ENCODE assay signal across 11 mouse cellular contexts in genomic region chr16:57267068-57267467, GRCm38 (mm10). TPM values are rescaled to one million over a fixed set of nuclear protein-coding genes. Genes with fewer than 3 reads are reported as not detected.
DNase-seq lines count a peak whose midpoint lies in the region; ATAC-seq and TF ChIP-seq lines count a peak whose summit lies in the region.
"Had no signal": no experiment of that assay in that cellular context is flagged by ENCODE, and none has a peak within 500 bp of the region (broad histone marks: within the 10 kb centered on the region; RNA-seq: fewer than 3 reads in every experiment).

No protein-coding gene starts in this region.

- H3K9me3 ChIP-seq in intestine, embryonic 14.5 days (ENCODE audit: control insufficient read depth, low read length): peaks cover 4% of the 10 kb centered on the region; the same call in 1 of the 2 replicates
- H3K9me3 ChIP-seq in intestine, postnatal 0 days (ENCODE audit: control insufficient read depth): no peaks in the 10 kb centered on the region
- no peaks in the 10 kb centered on the region for H3K9me3 ChIP-seq in embryonic facial prominence, embryonic 15.5 days (replicated peaks)
- H3K9me3 ChIP-seq in limb, embryonic 15.5 days: no peaks in the 10 kb centered on the region
- H3K9me3 ChIP-seq in hindbrain, embryonic 10.5 days: no peaks in the 10 kb centered on the region
- H3K9me3 ChIP-seq: midbrain, embryonic 10.5 days; neural tube, embryonic 15.5 days had no signal

- H3K4me2 ChIP-seq in intestine, embryonic 14.5 days (ENCODE audit: low read length): no peak overlapping the region
- no peak overlapping the region for H3K4me2 ChIP-seq in intestine, postnatal 0 days (replicated peaks; ENCODE audit: low read depth)
- H3K4me2 ChIP-seq in embryonic facial prominence, embryonic 15.5 days (replicated peaks): no peak overlapping the region
- no peak overlapping the region for H3K4me2 ChIP-seq in limb, embryonic 15.5 days
- H3K4me2 ChIP-seq: neural tube, embryonic 15.5 days had no signal

- H3K4me1 ChIP-seq in intestine, embryonic 14.5 days (replicated peaks; ENCODE audit: control insufficient read depth, insufficient read depth, low read length): 0 out of 2 replicates have a peak, but pooled peaks cover 6% of the 10 kb centered on the region
- no peaks in the 10 kb centered on the region for H3K4me1 ChIP-seq in intestine, postnatal 0 days (replicated peaks; ENCODE audit: control insufficient read depth, insufficient read depth, low read length)
- H3K4me1 ChIP-seq in embryonic facial prominence, embryonic 15.5 days: peaks cover 17% of the 10 kb centered on the region
- 0 out of 2 replicates have a peak, but pooled peaks cover 8% of the 10 kb centered on the region for H3K4me1 ChIP-seq in limb, embryonic 15.5 days
- H3K4me1 ChIP-seq in hindbrain, embryonic 10.5 days (replicated peaks): no peaks in the 10 kb centered on the region
- H3K4me1 ChIP-seq: neural tube, embryonic 15.5 days had no signal

- 11% methylated on average over 1 of the region's 1 CpGs for WGBS in intestine, embryonic 14.5 days
- 13% methylated on average over 1 of the region's 1 CpGs for WGBS in intestine, postnatal 0 days
- WGBS in embryonic facial prominence, embryonic 15.5 days: 0% methylated on average over 1 of the region's 1 CpGs
- 0% methylated on average over 1 of the region's 1 CpGs for WGBS in limb, embryonic 15.5 days
- WGBS in hindbrain, embryonic 10.5 days: 18% methylated on average over 1 of the region's 1 CpGs

- DNase-seq in intestine, embryonic 14.5 days (ENCODE audit: low spot score): no peak
- DNase-seq in MN1 (ENCODE audit: low spot score): peak; percentile 20
- DNase-seq in cerebellum, adult 8-10 months: no peak
- no peak for DNase-seq in hindbrain, embryonic 10.5 days (ENCODE audit: low spot score)
- DNase-seq in left cerebral cortex, postnatal 36 days (ENCODE audit: low spot score in 2 of 2): no peak
- DNase-seq: thymus, postnatal 14 days had no signal

- TF ChIP-seq CTCF in intestine, postnatal 0 days (IDR thresholded peaks at IDR 0.05; ENCODE audit: low read depth): no peak

- intact Hi-C loops in left cerebral cortex, postnatal 36 days (cut with DNase I): no loop called here

- no peak overlapping the region for H3K4me3 ChIP-seq in intestine, embryonic 14.5 days (ENCODE audit: low read depth, low read length)
- H3K4me3 ChIP-seq in intestine, postnatal 0 days (ENCODE audit: low read depth, low read length): no peak overlapping the region
- H3K4me3 ChIP-seq in embryonic facial prominence, embryonic 15.5 days (replicated peaks): no peak overlapping the region
- H3K4me3 ChIP-seq in limb, embryonic 15.5 days: no peak overlapping the region
- H3K4me3 ChIP-seq in hindbrain, embryonic 10.5 days: no peak overlapping the region
- H3K4me3 ChIP-seq: midbrain, embryonic 10.5 days; neural tube, embryonic 15.5 days had no signal

- peak overlapping the region; percentile 23 for H3K27ac ChIP-seq in intestine, embryonic 14.5 days (ENCODE audit: low read depth)
- no peak overlapping the region for H3K27ac ChIP-seq in intestine, postnatal 0 days (ENCODE audit: low read depth, low read length)
- 0 out of 2 replicates have a peak overlapping the region, but pooled peaks have one; percentile 17 for H3K27ac ChIP-seq in embryonic facial prominence, embryonic 15.5 days (replicated peaks)
- H3K27ac ChIP-seq in limb, embryonic 15.5 days: peak overlapping the region; percentile 51; the same call in 1 of the 2 replicates
- H3K27ac ChIP-seq in hindbrain, embryonic 10.5 days: no peak overlapping the region
- H3K27ac ChIP-seq: midbrain, embryonic 10.5 days; neural tube, embryonic 15.5 days had no signal

- no peaks in the 10 kb centered on the region for H3K27me3 ChIP-seq in intestine, embryonic 14.5 days (replicated peaks; ENCODE audit: control insufficient read depth, insufficient read depth, low read length)
- no peaks in the 10 kb centered on the region for H3K27me3 ChIP-seq in intestine, postnatal 0 days (replicated peaks; ENCODE audit: control insufficient read depth, insufficient read depth, low read length)
- H3K27me3 ChIP-seq in embryonic facial prominence, embryonic 15.5 days: no peaks in the 10 kb centered on the region
- H3K27me3 ChIP-seq in limb, embryonic 15.5 days: no peaks in the 10 kb centered on the region
- H3K27me3 ChIP-seq in hindbrain, embryonic 10.5 days (ENCODE audit: insufficient read depth, poor library complexity, severe bottlenecking): no peaks in the 10 kb centered on the region
- H3K27me3 ChIP-seq: neural tube, embryonic 15.5 days had no signal

- H3K9ac ChIP-seq in intestine, embryonic 14.5 days (ENCODE audit: low read length): no peak overlapping the region
- no peak overlapping the region for H3K9ac ChIP-seq in intestine, postnatal 0 days (ENCODE audit: low read depth, low read length)
- no peak overlapping the region for H3K9ac ChIP-seq in embryonic facial prominence, embryonic 15.5 days
- H3K9ac ChIP-seq in limb, embryonic 15.5 days: no peak overlapping the region
- H3K9ac ChIP-seq: neural tube, embryonic 15.5 days had no signal

- H3K36me3 ChIP-seq in intestine, embryonic 14.5 days (ENCODE audit: control insufficient read depth, insufficient read depth, low read length): no peaks in the 10 kb centered on the region
- H3K36me3 ChIP-seq in intestine, postnatal 0 days (ENCODE audit: control insufficient read depth, insufficient read depth): no peaks in the 10 kb centered on the region
- no peaks in the 10 kb centered on the region for H3K36me3 ChIP-seq in embryonic facial prominence, embryonic 15.5 days
- H3K36me3 ChIP-seq in limb, embryonic 15.5 days: no peaks in the 10 kb centered on the region
- H3K36me3 ChIP-seq in hindbrain, embryonic 10.5 days: no peaks in the 10 kb centered on the region
- H3K36me3 ChIP-seq: midbrain, embryonic 10.5 days; neural tube, embryonic 15.5 days had no signal

- ATAC-seq in intestine, embryonic 14.5 days (replicated peaks; ENCODE audit: low FRiP score, low TSS enrichment, low read depth): no peak
- no peak for ATAC-seq in intestine, postnatal 0 days
- ATAC-seq in embryonic facial prominence, embryonic 15.5 days (ENCODE audit: insufficient number of reproducible peaks, low FRiP score, low TSS enrichment, low read depth): no peak
- no peak for ATAC-seq in limb, embryonic 15.5 days (ENCODE audit: insufficient number of reproducible peaks, low FRiP score, low TSS enrichment, low read depth)

RNA-seq across cellular contexts. Expression of gene Tmem30c, which starts 25.6 kb away (rescaled TPM):
- polyA plus RNA-seq in intestine, embryonic 14.5 days (2014; fragmentation: Nextera tagmentation; extraction: Ambion mirVana): 0.12 TPM in 1 of 2 replicates, not detected in the other
- polyA plus RNA-seq in intestine, postnatal 0 days (2015; fragmentation: Nextera tagmentation; extraction: Ambion mirVana): not detected in 2 replicates
- polyA plus RNA-seq in embryonic facial prominence, embryonic 15.5 days (2015; fragmentation: Nextera tagmentation; extraction: Ambion mirVana): 0.05 TPM in 1 of 2 replicates, not detected in the other
- not detected in 2 replicates for polyA plus RNA-seq in limb, embryonic 15.5 days (2015; fragmentation: Nextera tagmentation; extraction: Ambion mirVana)
- 0.05 and 0.21 TPM in 2 replicates for polyA plus RNA-seq in hindbrain, embryonic 10.5 days (2016; fragmentation: Nextera tagmentation; extraction: Ambion mirVana)
- total RNA-seq in left cerebral cortex, postnatal 36 days (2021): under 1 TPM; 0.25 to 0.82 TPM

RNA-seq across cellular contexts. Expression of gene Tbc1d23, which starts 35.8 kb away (rescaled TPM):
- polyA plus RNA-seq in intestine, embryonic 14.5 days (2014; fragmentation: Nextera tagmentation; extraction: Ambion mirVana): 27.5 and 28.8 TPM in 2 replicates
- polyA plus RNA-seq in intestine, postnatal 0 days (2015; fragmentation: Nextera tagmentation; extraction: Ambion mirVana): 22.3 and 23.8 TPM in 2 replicates
- polyA plus RNA-seq in embryonic facial prominence, embryonic 15.5 days (2015; fragmentation: Nextera tagmentation; extraction: Ambion mirVana): 27.7 and 33.9 TPM in 2 replicates
- 34.6 and 36.3 TPM in 2 replicates for polyA plus RNA-seq in limb, embryonic 15.5 days (2015; fragmentation: Nextera tagmentation; extraction: Ambion mirVana)
- 18.0 and 20.3 TPM in 2 replicates for polyA plus RNA-seq in hindbrain, embryonic 10.5 days (2016; fragmentation: Nextera tagmentation; extraction: Ambion mirVana)
- total RNA-seq in left cerebral cortex, postnatal 36 days (2021): 10 to 100 TPM; 43.5 to 52.4 TPM

Comparison
In these comparisons a context has a peak if more than half of its experiments do, and no peak if none do; other contexts are left out.
1. H3K27ac ChIP-seq: peak in intestine, embryonic 14.5 days (single experiment), embryonic facial prominence, embryonic 15.5 days (single experiment) and limb, embryonic 15.5 days (single experiment); none in intestine, postnatal 0 days (single experiment) and hindbrain, embryonic 10.5 days (single experiment).